Mouse (Mus musculus) ES-E14 (cell line): Measurements from ENCODE around the gene Cfb. TPM values are rescaled to one million over a fixed set of nuclear protein-coding genes. Genes with fewer than 3 reads are reported as not detected.

Experiments used
- DNase-seq: peaks from one replicate; pipeline ENCODE4 v3.0.0-alpha.2; 2013; ENCODE audit warnings: low read depth, low spot score
- H3K27ac ChIP-seq: 2 replicates; pipeline ENCODE4 v1.5.1; 2012; ENCODE audit warnings: low read depth, mild to moderate bottlenecking, low read length, moderate library complexity, mixed read lengths; ENCODE audit not compliant: poor library complexity, insufficient read depth, severe bottlenecking
- H3K36me3 ChIP-seq: 2 replicates; pipeline ENCODE4 v1.6.1; 2012; ENCODE audit warnings: mild to moderate bottlenecking, low read length, moderate library complexity, mixed read lengths; ENCODE audit not compliant: control insufficient read depth, poor library complexity, insufficient read depth, severe bottlenecking
- H3K4me1 ChIP-seq, 2 experiments: fragments of 150-350 bp in 1 of 2; sonication (generic) in 1 of 2; 2 replicates each; pipeline ENCODE4 v1.6.1; 2012; ENCODE audit warnings: low read length in 2 of 2, mild to moderate bottlenecking in 1 of 2, mixed read lengths in 1 of 2; ENCODE audit not compliant: control insufficient read depth in 2 of 2, insufficient read depth in 2 of 2, poor library complexity in 1 of 2
- H3K4me3 ChIP-seq, 2 experiments: fragments of 150-350 bp in 1 of 2; sonication (generic) in 1 of 2; 2 replicates each; pipeline ENCODE4 v1.5.1; 2012; ENCODE audit warnings: low read length in 2 of 2, low read depth in 1 of 2, mild to moderate bottlenecking in 1 of 2, mixed read lengths in 1 of 2; ENCODE audit not compliant: insufficient read depth in 1 of 2, poor library complexity in 1 of 2, severe bottlenecking in 1 of 2
- H3K9ac ChIP-seq: 2 replicates; pipeline ENCODE4 v1.6.1; 2012; ENCODE audit warnings: low read depth, mild to moderate bottlenecking, low read length, mixed read lengths; ENCODE audit not compliant: poor library complexity, insufficient read depth, severe bottlenecking
- H3K9me3 ChIP-seq: fragments of 150-350 bp; sonication (generic); 2 replicates; pipeline ENCODE4 v1.6.1; 2012; ENCODE audit warnings: low read depth, mild to moderate bottlenecking, low read length; ENCODE audit not compliant: control insufficient read depth, insufficient read depth
- CHD2 ChIP-seq: IDR thresholded peaks from 2 replicates; pipeline ENCODE4 v1.6.1; 2014; ENCODE audit warnings: mild to moderate bottlenecking, low read depth, low read length, inconsistent platforms
- MAFK ChIP-seq: IDR thresholded peaks from 2 replicates; pipeline ENCODE4 v1.6.1; 2014; ENCODE audit warnings: mild to moderate bottlenecking, low read depth, low read length, inconsistent platforms; ENCODE audit not compliant: insufficient read depth
- ZNF384 ChIP-seq: IDR thresholded peaks from 2 replicates; pipeline ENCODE4 v1.6.1; 2012; ENCODE audit warnings: low read depth, low read length, inconsistent platforms
- in situ Hi-C, 2 experiments: fragments of 600-800 bp; cut with MboI; formaldehyde crosslinking; loops; one replicate each; pipeline ENCODE4 v1.15.1; 2025; ENCODE audit warnings: low sequenced_read_pairs in 2 of 2, inconsistent platforms in 1 of 2; ENCODE audit not compliant: unreplicated experiment in 2 of 2
- total RNA-seq: library from RNA; depleted of rRNA; stranded (reverse); fragments of 300-350 nt; gene quantifications from 2 replicates; pipeline ENCODE4 v1.2.3, GENCODE M21; 2012; rRNA removed

Gene Cfb
- total RNA-seq, 1 experiment = 0.18 TPM

DNA sequence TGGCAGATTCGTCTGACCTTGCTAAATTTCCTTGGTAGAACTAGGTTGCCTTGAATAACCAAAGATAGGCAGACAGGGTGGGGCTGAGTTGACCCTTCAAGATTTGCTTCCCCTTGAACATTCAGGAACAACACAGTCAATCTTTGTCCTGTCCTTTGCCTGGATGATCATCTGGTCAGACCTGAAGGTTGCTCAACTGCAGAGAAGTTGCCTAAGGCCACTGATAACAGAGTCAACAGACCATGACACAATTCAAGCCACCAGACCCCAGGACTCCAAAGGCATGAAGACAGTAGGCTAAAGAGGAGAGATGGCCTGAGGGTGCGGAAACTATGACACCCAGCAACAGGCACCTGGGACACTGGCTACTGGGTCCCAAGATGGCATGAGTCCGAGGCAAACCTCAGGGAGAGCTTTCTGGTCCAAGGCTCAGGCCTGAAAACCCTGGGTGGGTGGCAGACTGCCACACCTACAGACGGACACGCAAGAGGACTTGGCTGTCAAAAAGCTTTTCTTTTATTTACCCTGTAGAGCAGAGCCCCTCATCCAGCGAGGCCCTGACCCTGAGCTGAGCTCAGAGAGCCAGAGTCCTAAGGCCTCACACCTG, 53.6 kb downstream of the Cfb start:
- DNase-seq = no peak
- Histone ChIP-seq H3K9ac (no peak overlapping the region), H3K27ac (no peak overlapping the region), H3K4me1 (0 out of 4 replicates have a peak, but pooled peaks cover 0 to 2% of the 10 kb centered on the region in 2 experiments), H3K4me3 (no peak overlapping the region), H3K9me3 (no peaks in the 10 kb centered on the region), H3K36me3 (no peaks in the 10 kb centered on the region)
- no peak for TF ChIP-seq ZNF384
- no peak for TF ChIP-seq CHD2
- no peak for TF ChIP-seq MAFK
- in situ Hi-C loops = no loop called here

GRCm38 (mm10) chr17:34807176-34807575, 55.1 kb downstream of the Cfb start:
- no peak overlapping the region for H3K4me3 ChIP-seq
- no peaks in the 10 kb centered on the region for H3K36me3 ChIP-seq
- no peak overlapping the region for H3K27ac ChIP-seq
- H3K4me1 ChIP-seq = 0 out of 4 replicates have a peak, but pooled peaks cover 0 to 2% of the 10 kb centered on the region in 2 experiments
- DNase-seq = no peak
- H3K9me3 ChIP-seq = no peaks in the 10 kb centered on the region
- no peak overlapping the region for H3K9ac ChIP-seq
- TF ChIP-seq ZNF384 (no peak), MAFK (no peak)
- in situ Hi-C loops = no loop called here

Other genes starting within 250 kb of the Cfb start
- gene Egfl8, start 246.5 kb downstream of the Cfb start, total RNA-seq = 1.0 and 2.0 TPM in 2 replicates
- 13.6 and 26.4 TPM in 2 replicates for gene Ppt2, start 234.0 kb downstream of the Cfb start, total RNA-seq
- 0.13 and 0.16 TPM in 2 replicates for gene Prrt1, start 233.0 kb downstream of the Cfb start, total RNA-seq
- gene Fkbpl, start 217.8 kb downstream of the Cfb start, total RNA-seq = 4.4 and 7.5 TPM in 2 replicates
- gene Atf6b, start 215.4 kb downstream of the Cfb start, total RNA-seq = 55.7 and 86.7 TPM in 2 replicates
- 0.18 and 0.26 TPM in 2 replicates for gene Tnxb, start 192.0 kb downstream of the Cfb start, total RNA-seq
- gene C4b, start 118.6 kb downstream of the Cfb start, total RNA-seq = 0.45 and 1.5 TPM in 2 replicates
- gene Cyp21a1, start 58.0 kb downstream of the Cfb start, total RNA-seq = 0.27 and 0.32 TPM in 2 replicates
- gene Stk19, start 25.6 kb downstream of the Cfb start, total RNA-seq = 29.1 and 32.6 TPM in 2 replicates
- gene Dxo, start 25.5 kb downstream of the Cfb start, total RNA-seq = 39.0 and 45.2 TPM in 2 replicates
- 40.5 and 66.0 TPM in 2 replicates for gene Skiv2l, start 12.3 kb downstream of the Cfb start, total RNA-seq
- gene Nelfe, start 12.1 kb downstream of the Cfb start, total RNA-seq = 50.2 and 63.4 TPM in 2 replicates
- 9.4 and 11.5 TPM in 2 replicates for gene Zbtb12, start 17.0 kb upstream of the Cfb start, total RNA-seq
- 0.31 TPM in 1 of 2 replicates, not detected in the other for gene Gm20547, start 19.5 kb upstream of the Cfb start, total RNA-seq
- 5.0 TPM in 2 replicates for gene C2, start 35.7 kb upstream of the Cfb start, total RNA-seq
- 124 and 147 TPM in 2 replicates for gene Ehmt2, start 36.0 kb upstream of the Cfb start, total RNA-seq
- gene Slc44a4, start 51.9 kb upstream of the Cfb start, total RNA-seq = 5.5 and 8.7 TPM in 2 replicates
- 24.0 and 40.6 TPM in 2 replicates for gene Neu1, start 68.7 kb upstream of the Cfb start, total RNA-seq
- gene Hspa1b, start 96.7 kb upstream of the Cfb start, total RNA-seq = 11.0 and 14.6 TPM in 2 replicates
- gene Gm20481, start 107.4 kb upstream of the Cfb start, total RNA-seq = 1.9 TPM in 1 of 2 replicates, not detected in the other
- 5.8 and 5.9 TPM in 2 replicates for gene Hspa1a, start 109.6 kb upstream of the Cfb start, total RNA-seq
- 0.45 and 0.48 TPM in 2 replicates for gene Hspa1l, start 110.2 kb upstream of the Cfb start, total RNA-seq
- gene Lsm2, start 119.3 kb upstream of the Cfb start, total RNA-seq = 52.1 and 64.4 TPM in 2 replicates
- 303 and 453 TPM in 2 replicates for gene Vars, start 138.5 kb upstream of the Cfb start, total RNA-seq
- 0.21 and 0.31 TPM in 2 replicates for gene Vwa7, start 154.1 kb upstream of the Cfb start, total RNA-seq
- 3.1 and 4.7 TPM in 2 replicates for gene Sapcd1, start 165.5 kb upstream of the Cfb start, total RNA-seq
- gene Msh5, start 184.2 kb upstream of the Cfb start, total RNA-seq = 2.7 and 3.2 TPM in 2 replicates
- gene Clic1, start 187.4 kb upstream of the Cfb start, total RNA-seq = 113 and 133 TPM in 2 replicates
- gene Ddah2, start 196.5 kb upstream of the Cfb start, total RNA-seq = 45.0 and 57.5 TPM in 2 replicates
- gene Ly6g6c, start 202.9 kb upstream of the Cfb start, total RNA-seq = not detected in 2 replicates
- 0.26 TPM in 1 of 2 replicates, not detected in the other for gene Mpig6b, start 203.7 kb upstream of the Cfb start, total RNA-seq
- gene Ly6g6e, start 214.4 kb upstream of the Cfb start, total RNA-seq = 13.4 and 36.1 TPM in 2 replicates
- 1.6 and 4.9 TPM in 2 replicates for gene Ly6g6d, start 215.5 kb upstream of the Cfb start, total RNA-seq
- gene Ly6g6f, start 223.1 kb upstream of the Cfb start, total RNA-seq = not detected in 2 replicates
- 30.7 and 40.4 TPM in 2 replicates for gene Abhd16a, start 226.7 kb upstream of the Cfb start, total RNA-seq
- 0.49 TPM in 1 of 2 replicates, not detected in the other for gene Ly6g5c, start 245.8 kb upstream of the Cfb start, total RNA-seq